Mouse (Mus musculus) frontal cortex, postnatal 25 days (tissue): Measurements from ENCODE around the gene Anln.
A peak's percentile ranks its signal among the peaks of the same experiment; 100 is the strongest.

Source experiments
- DNase-seq, 2 experiments: peaks; one replicate each; pipeline ENCODE4 v3.0.0; 2022; ENCODE audit warnings: low spot score in 2 of 2

Anln gene

DNA sequence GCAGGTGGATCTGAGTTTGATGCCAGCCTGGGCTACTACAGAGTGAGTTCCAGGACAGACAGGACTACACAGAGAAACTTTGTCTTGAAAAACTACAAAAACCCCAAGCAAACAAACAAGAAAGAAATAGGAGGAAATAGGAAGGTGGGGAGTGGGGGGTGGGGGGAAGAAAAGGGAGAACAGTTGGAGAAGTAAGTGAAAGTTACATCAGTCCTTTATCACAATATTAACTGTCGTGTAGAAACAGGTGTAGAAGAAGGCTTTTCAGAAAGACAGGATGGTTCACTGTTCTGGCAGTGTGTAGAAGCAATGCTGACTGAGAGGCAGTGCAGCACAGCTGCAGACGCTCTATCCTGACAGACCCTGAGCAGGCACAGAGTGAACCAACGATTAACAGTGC, 14.0 kb upstream of the Anln start:
- DNase-seq, result no peak

DNA sequence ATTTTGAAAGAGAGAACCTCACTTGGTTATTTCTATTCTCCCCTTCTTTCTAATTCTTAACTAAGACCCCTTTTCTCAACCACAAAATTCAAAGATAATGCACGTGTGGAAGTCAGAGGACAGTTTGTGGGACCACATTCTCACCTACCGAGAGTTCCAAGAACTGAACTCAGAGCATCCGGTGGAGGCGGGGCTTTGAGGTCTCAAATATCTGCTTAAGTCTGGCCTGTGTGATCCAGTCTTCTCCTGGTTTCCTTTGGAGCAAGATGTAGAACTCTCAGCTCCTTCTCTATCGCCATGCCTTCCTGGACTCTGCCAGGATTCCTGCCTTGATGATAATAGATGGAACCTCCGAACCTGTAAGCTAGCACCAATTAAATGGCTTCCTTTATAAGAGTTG, 13.0 kb upstream of the Anln start:
- DNase-seq, result no peak

DNA sequence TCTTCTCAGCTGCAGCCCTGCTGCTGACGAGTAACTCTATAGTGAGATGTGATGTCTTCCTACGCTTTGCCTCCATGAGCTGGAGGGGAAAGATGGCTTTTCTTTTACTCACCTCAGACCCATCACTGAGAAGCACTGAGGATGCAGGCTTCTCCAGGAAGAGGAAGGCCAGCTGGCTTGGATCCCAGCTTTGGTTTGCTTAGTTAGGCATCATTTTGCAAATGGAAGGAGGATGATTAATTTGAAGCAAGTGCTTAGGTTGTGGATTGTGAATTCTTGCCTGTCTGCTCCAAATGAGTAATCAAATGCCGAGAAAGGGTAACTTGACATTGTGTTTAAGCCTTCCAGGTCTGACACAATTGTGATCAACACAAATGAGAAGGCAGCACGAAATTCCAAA, 10.0 kb upstream of the Anln start:
- DNase-seq, result no peak

DNA sequence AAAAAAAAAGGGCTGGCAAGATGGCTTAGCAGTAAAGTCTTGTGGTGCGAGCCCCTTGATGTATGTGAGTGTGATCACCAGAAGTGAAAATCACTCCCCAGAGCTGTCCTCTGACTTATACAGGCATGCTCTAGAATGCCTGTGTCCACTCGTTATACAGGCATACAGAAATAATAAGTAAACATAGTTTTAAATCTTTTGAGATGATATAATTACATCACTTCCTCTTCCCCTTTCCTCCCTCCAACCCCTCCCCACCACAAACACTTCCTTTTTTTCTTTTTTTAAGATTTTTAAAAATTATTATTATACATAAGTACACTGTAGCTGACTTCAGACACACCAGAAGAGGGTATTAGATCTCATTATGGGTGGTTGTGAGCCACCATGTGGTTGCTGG, 5.7 kb upstream of the Anln start:
- no peak for DNase-seq

GRCm38 (mm10) chr9:22390390-22390789, 1.4 kb upstream of the Anln start:
- no peak for DNase-seq

GRCm38 (mm10) chr9:22389736-22390245, 803 bp upstream of the Anln start:
- DNase-seq, result no peak

GRCm38 (mm10) chr9:22388401-22388980, 497 bp downstream of the Anln start:
- DNase-seq, result no peak

DNA sequence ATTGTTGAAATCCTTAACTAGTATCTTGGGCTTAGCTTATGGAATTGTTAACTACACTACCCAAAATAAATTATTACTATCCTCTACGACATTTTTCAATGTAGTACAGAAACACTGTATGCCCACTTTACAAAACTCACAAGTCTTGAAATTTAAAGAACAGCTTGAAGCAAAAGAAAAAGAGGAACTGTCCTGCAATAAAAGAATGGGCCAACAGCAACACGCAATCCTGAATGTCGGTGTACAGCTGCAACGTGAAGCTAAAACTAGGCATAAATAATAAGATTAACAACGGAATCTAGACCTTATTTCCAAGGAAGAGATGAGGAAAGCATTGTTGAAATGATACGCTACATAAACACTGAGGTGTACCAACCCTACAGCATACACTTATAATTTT, 1.1 kb downstream of the Anln start:
- DNase-seq, result no peak

DNA sequence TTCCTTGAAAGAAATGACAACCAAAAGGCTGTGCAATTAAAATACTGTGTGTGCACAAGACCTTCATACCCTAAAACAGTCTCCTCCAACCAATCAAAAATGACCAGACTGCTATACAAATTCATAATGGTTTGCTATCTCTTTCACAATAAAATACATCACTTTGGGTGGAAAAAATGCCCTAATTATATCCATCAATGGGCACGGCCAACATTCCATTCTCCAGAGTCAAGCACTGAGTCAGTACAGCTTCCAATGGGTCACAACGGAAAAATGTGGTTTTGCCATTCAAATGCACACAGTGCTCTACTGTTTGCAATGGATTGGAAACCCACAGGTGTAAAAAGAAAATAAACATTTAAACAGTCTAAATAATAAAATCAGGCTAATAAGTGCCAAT, 3.1 kb downstream of the Anln start:
- DNase-seq, result no peak

GRCm38 (mm10) chr9:22376086-22376485, 12.9 kb downstream of the Anln start:
- DNase-seq, result no peak

- DNase-seq, result no peak
Observed at GRCm38 (mm10) chr9:22372760-22373159, 16.2 kb downstream of the Anln start.

- no peak for DNase-seq
Observed at GRCm38 (mm10) chr9:22368030-22368429, 21.0 kb downstream of the Anln start.

- DNase-seq, result no peak
Observed at GRCm38 (mm10) chr9:22366621-22367020, 22.4 kb downstream of the Anln start.

- DNase-seq, result no peak
Observed at GRCm38 (mm10) chr9:22366221-22366620, 22.8 kb downstream of the Anln start.

GRCm38 (mm10) chr9:22360916-22361315, 28.1 kb downstream of the Anln start:
- no peak for DNase-seq

DNA sequence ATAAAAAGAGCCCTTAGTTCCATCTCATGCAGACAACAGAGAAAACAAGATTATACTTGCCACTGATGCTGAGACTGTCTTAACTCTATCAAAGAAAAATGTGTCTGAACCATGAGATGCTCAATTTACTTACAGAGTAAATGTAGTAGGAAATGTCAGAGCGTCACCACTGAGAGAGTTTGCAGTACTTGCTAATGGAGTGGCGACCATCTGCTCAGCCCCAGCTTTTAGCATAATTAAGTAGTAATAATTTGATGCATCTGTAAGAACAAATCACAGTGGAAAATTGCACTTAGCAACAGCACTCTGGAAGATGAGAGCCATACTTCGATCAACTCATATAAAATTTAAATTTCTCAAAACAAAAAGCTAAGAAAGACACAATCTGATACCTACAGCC, 33.1 kb downstream of the Anln start:
- DNase-seq, result no peak

DNA sequence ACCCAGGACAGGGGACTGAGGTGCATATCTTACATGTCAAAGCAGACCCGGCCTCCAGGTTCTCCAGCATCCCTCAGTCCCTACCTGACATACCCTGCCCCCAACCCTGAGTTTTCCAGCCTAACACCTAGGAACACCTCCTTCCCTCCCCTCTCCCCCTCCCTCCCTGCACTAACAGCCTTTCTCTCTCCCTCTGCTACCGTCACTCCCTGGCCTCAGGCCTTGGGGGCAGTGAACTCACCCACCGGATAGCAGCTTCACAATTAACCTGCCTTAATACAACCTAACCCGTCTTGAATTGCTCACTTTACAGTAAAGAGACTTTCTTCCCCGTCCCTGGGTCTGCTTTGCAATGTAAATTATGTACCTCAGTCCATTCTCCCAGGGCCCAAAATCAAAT, 35.1 kb downstream of the Anln start:
- no peak for DNase-seq

GRCm38 (mm10) chr9:22353465-22353864, 35.5 kb downstream of the Anln start:
- DNase-seq, result no peak

DNA sequence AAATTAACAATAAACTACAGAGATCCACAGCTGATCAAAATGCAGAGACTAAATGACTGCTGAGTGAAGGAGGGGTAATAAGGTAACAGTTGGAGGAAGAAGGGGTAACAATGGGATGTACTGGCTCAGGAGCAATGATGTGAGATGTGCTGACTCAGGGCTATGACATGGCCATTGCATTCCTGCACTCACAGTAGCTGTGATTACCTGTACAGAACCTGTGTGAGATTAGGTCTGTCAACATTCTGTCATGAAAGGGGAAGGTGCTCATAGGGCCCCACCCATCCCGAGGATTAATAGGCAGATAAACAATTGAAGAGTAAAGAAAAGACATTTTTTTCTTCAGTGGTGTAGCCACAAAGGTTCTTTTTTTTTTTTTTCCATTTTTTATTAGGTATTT, 48.7 kb downstream of the Anln start:
- no peak for DNase-seq

DNA sequence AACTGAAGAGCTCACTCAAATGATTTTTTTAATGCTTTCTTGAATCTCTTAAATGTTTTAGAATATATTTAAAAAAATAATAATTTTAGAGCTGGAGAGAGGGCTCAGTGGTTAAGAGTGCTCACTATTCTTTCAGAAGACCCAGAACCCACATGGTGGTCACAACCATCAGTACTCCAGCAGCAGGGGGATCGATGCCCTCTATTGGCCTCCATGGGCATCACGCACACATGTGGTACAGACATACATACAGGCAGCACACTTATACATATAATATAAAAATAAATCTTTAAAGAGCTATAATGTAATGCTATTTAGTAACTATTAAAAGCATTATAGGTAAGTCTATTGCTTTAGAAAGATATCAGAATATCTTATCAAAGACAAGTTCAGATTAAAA, 51.8 kb downstream of the Anln start:
- DNase-seq, result no peak

- DNase-seq, result peak; percentile 51 to 62
Observed at GRCm38 (mm10) chr9:22327475-22328387, 61.3 kb downstream of the Anln start.

DNA sequence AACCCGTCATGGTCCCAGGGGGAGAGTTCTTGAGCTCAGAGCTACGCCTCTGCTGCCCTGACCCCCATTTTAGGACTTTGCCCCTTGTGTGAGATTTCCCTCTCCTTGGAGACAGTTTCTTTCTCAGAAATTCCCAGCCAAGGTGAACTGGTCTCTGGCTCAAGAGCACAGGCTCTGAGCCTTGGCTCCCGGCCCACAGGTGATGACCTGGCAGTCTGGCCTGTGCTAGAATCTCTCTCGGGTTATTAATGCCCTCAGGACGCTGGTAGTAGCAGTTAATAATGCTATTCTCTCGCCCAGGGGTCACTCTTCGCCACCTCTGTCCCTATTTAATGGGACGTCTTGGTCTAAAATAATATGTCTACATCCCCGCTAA, 61.9 kb downstream of the Anln start:
- DNase-seq, result no peak

GRCm38 (mm10) chr9:22324579-22324978, 64.4 kb downstream of the Anln start:
- DNase-seq, result no peak
